Mouse (Mus musculus) myocyte (in vitro differentiated cells): ENCODE measurements around the gene Nt5dc2. TPM values are rescaled to one million over a fixed set of nuclear protein-coding genes. Genes with fewer than 3 reads are reported as not detected.

Experiments
- H3K27me3 ChIP-seq: one replicate; pipeline ENCODE4 v1.6.1; 2011; ENCODE audit not compliant: control insufficient read depth, insufficient read depth, insufficient read length
- H3K36me3 ChIP-seq: one replicate; pipeline ENCODE4 v1.6.1; 2011; ENCODE audit not compliant: control insufficient read depth, insufficient read depth
- H3K4me2 ChIP-seq: one replicate; pipeline ENCODE4 v1.6.1; 2011; ENCODE audit warnings: low read depth, control low read depth
- H3K4me3 ChIP-seq: one replicate; pipeline ENCODE4 v1.5.1; 2011; ENCODE audit warnings: mild to moderate bottlenecking, control low read depth, moderate library complexity
- H3K79me2 ChIP-seq: one replicate; pipeline ENCODE4 v1.6.1; 2011; ENCODE audit not compliant: control insufficient read depth, insufficient read depth
- H3ac ChIP-seq: one replicate; pipeline ENCODE4 v1.6.1; 2011; ENCODE audit not compliant: control insufficient read depth, insufficient read length
- CEBPB ChIP-seq: IDR thresholded peaks from 2 replicates; pipeline ENCODE4 v1.6.1; 2011; ENCODE audit warnings: mild to moderate bottlenecking, moderate library complexity; ENCODE audit not compliant: poor library complexity, insufficient read depth, severe bottlenecking
- E2F4 ChIP-seq: IDR thresholded peaks from one replicate; pipeline ENCODE4 v1.6.1; 2011; ENCODE audit warnings: mild to moderate bottlenecking, control low read depth, moderate library complexity; ENCODE audit not compliant: insufficient read depth
- MAX ChIP-seq: IDR thresholded peaks from one replicate; pipeline ENCODE4 v1.6.1; 2011; ENCODE audit warnings: low read depth, mild to moderate bottlenecking, control low read depth
- MYOD1 ChIP-seq, 3 experiments: IDR thresholded peaks; one replicate each; pipeline ENCODE4 v1.6.1; 2011; ENCODE audit warnings: control low read depth in 2 of 3, low read depth in 2 of 3, mild to moderate bottlenecking in 2 of 3, moderate library complexity in 1 of 3; ENCODE audit not compliant: insufficient read length in 2 of 3, control insufficient read depth in 1 of 3
- MYOG ChIP-seq, 3 experiments: IDR thresholded peaks; one replicate each; pipeline ENCODE4 v1.6.1; 2011; ENCODE audit warnings: control low read depth in 2 of 3, low read depth in 2 of 3, mild to moderate bottlenecking in 2 of 3; ENCODE audit not compliant: insufficient read length in 2 of 3, control insufficient read depth in 1 of 3, insufficient read depth in 1 of 3
- POLR2A ChIP-seq: IDR thresholded peaks from one replicate; pipeline ENCODE4 v1.6.1; 2011; ENCODE audit warnings: low read depth, mild to moderate bottlenecking, control low read depth, moderate library complexity; ENCODE audit not compliant: insufficient read length
- POLR2AphosphoS2 ChIP-seq: IDR thresholded peaks from one replicate; pipeline ENCODE4 v1.6.1; 2011; ENCODE audit warnings: low read depth, control low read depth; ENCODE audit not compliant: insufficient read length
- REST ChIP-seq: IDR thresholded peaks from one replicate; pipeline ENCODE4 v1.6.1; 2011; ENCODE audit warnings: mild to moderate bottlenecking, control low read depth, moderate library complexity; ENCODE audit not compliant: insufficient read depth, insufficient read length
- SRF ChIP-seq: IDR thresholded peaks from one replicate; pipeline ENCODE4 v1.6.1; 2011; ENCODE audit warnings: low read depth; ENCODE audit not compliant: control insufficient read depth, insufficient read length
- TCF12 ChIP-seq: IDR thresholded peaks from one replicate; pipeline ENCODE4 v1.6.1; 2011; ENCODE audit warnings: mild to moderate bottlenecking, control low read depth; ENCODE audit not compliant: poor library complexity, insufficient read depth, severe bottlenecking
- TCF3 ChIP-seq: IDR thresholded peaks from one replicate; pipeline ENCODE4 v1.6.1; 2011; ENCODE audit warnings: low read depth, control low read depth; ENCODE audit not compliant: insufficient read length
- USF1 ChIP-seq: IDR thresholded peaks from one replicate; pipeline ENCODE4 v1.6.1; 2011; ENCODE audit warnings: low read depth, mild to moderate bottlenecking, control low read depth, moderate library complexity
- polyA plus RNA-seq: library from polyadenylated mRNA; unstranded; fragments of >200 nt; fragmentation: generic; extraction: Trizol; gene quantifications from one replicate; pipeline ENCODE4 v1.2.1, GENCODE M21; 2012; ENCODE audit warnings: missing spikeins

Nt5dc2 gene
- polyA plus RNA-seq, 1 experiment: 243 TPM

DNA sequence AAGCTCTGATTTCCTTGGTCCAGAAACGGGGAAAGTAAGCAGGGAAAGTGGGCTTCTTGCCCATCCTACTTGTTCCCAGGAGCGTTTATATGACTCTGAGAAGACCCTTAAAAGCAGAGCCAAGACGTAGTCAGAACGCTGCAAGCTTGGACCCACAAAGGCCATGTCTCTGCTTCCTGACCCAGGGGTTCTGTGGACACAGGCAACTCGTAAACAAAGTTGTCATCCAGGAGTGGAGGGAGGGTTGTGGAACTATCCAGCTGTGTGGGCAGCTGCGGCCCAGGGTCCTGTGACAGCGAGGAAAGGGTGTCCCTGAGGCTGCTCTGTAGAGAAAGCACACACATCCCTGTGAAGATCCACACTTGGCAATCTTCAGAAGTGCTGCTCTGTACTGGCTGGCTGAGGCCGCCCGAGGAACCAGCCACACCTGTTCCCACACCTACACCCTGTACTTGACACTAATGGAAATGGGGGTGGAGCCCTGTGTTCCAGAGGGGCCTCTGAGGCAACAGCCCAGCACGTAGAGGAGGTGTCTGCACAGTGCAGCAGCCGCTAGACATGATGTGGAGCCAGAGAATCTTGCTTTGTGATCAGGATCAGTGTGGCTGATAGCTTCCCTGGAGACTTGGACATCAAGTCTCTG is 2.3 kb downstream of the Nt5dc2 start:
- no peaks in the 10 kb centered on the region for H3K27me3 ChIP-seq
- peak overlapping the region; percentile 76 for H3K4me2 ChIP-seq
- peaks cover 3% of the 10 kb centered on the region for H3K36me3 ChIP-seq
- TF ChIP-seq MYOD1 (IDR thresholded peaks at IDR 0.05; ENCODE audit: control insufficient read depth in 1 of 3, insufficient read length in 2 of 3, low read depth in 2 of 3) (no peak), TCF3 (no peak), MYOG (IDR thresholded peaks at IDR 0.05; ENCODE audit: control insufficient read depth in 1 of 3, insufficient read depth in 1 of 3, insufficient read length in 2 of 3, low read depth in 2 of 3) (no peak), SRF (no peak), POLR2AphosphoS2 (no peak), E2F4 (no peak), REST (no peak), TCF12 (no peak), MAX (no peak), CEBPB (no peak), POLR2A (no peak), USF1 (no peak)
- no peak overlapping the region for H3K4me3 ChIP-seq
- H3K79me2 ChIP-seq: peaks cover 6% of the 10 kb centered on the region
- H3ac ChIP-seq: no peak overlapping the region

DNA sequence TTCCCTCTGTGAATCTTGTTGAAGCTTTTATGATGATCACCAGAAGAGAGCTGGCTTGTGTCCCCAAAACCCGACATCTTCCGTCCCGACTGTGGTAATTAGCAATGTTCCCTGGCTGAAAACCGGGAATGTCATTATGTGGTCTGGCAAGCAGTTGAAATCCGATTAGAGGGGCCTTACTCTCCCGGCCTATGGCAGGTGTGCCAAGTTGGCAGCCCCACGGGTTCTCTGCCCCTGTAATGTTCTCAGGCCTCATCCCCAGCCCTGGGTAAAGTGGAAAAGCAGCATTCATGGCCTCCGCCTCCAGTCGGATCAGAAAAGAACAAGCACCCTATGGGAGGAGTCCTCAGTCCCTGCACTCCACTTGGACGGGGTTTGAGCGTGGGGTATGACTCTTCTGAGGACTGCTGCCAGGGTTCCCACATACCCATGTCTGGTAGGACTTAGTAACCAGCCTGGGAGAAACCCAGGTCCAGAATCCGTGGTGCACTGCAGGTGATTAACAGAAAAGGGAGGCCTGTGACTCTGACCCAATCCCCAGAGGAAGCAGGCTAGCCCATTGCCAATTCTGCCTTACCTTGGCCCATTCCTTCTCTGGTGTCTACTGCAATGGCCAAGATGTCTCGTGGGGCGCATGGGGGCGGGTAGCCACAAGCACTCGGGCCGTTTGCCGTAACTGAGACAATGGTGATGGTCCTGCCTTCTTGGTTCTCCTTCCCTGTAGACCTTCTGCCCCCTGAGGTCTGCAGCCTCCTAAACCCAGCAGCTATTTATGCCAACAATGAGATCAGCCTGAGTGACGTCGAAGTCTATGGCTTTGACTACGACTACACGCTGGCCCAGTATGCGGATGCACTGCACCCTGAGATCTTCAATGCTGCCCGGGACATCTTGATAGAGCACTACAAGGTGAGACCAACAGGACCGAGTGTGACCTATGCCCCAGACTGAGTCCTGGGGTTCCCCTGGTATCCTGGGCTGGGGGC is 3.5 kb downstream of the Nt5dc2 start:
- no peak overlapping the region for H3ac ChIP-seq
- peaks cover 3% of the 10 kb centered on the region for H3K36me3 ChIP-seq
- no peaks in the 10 kb centered on the region for H3K79me2 ChIP-seq
- no peaks in the 10 kb centered on the region for H3K27me3 ChIP-seq
- TF ChIP-seq USF1 (no peak), POLR2AphosphoS2 (no peak), TCF3 (no peak), CEBPB (no peak), POLR2A (no peak), E2F4 (no peak), MYOD1 (IDR thresholded peaks at IDR 0.05; ENCODE audit: control insufficient read depth in 1 of 3, insufficient read length in 2 of 3, low read depth in 2 of 3) (no peak), SRF (no peak), REST (no peak), MAX (no peak)
- H3K4me3 ChIP-seq: no peak overlapping the region
- no peak overlapping the region for H3K4me2 ChIP-seq

- Histone ChIP-seq H3K79me2 (no peaks in the 10 kb centered on the region), H3K36me3 (peaks cover 3% of the 10 kb centered on the region), H3K27me3 (no peaks in the 10 kb centered on the region), H3K4me3 (no peak overlapping the region), H3ac (no peak overlapping the region), H3K4me2 (no peak overlapping the region)
- no peak for TF ChIP-seq POLR2A
- no peak for TF ChIP-seq CEBPB
- TF ChIP-seq MYOD1 (IDR thresholded peaks at IDR 0.05; ENCODE audit: control insufficient read depth in 1 of 3, insufficient read length in 2 of 3, low read depth in 2 of 3): no peak
- no peak for TF ChIP-seq TCF3
- TF ChIP-seq MYOG (IDR thresholded peaks at IDR 0.05; ENCODE audit: control insufficient read depth in 1 of 3, insufficient read depth in 1 of 3, insufficient read length in 2 of 3, low read depth in 2 of 3): no peak
- TF ChIP-seq TCF12: no peak
- TF ChIP-seq POLR2AphosphoS2: no peak
- TF ChIP-seq REST: no peak
- TF ChIP-seq SRF: no peak
- no peak for TF ChIP-seq USF1
- no peak for TF ChIP-seq MAX
- no peak for TF ChIP-seq E2F4
Measured at GRCm38 (mm10) chr14:31135495-31136410, 4.9 kb downstream of the Nt5dc2 start.
